Mouse (Mus musculus) right cerebral cortex, postnatal 36 days (tissue): ENCODE measurements around the gene Zscan21.
"Not testable (repeated sequence)": the region's sequence is repeated elsewhere in the genome, so short reads cannot be mapped to it uniquely, and the experiment has no call there.

ENCODE experiments used
- DNase-seq, 2 experiments: peaks; one replicate each; pipeline ENCODE4 v3.0.0; 2022; ENCODE audit warnings: low spot score in 2 of 2, mixed read lengths in 1 of 2

Gene Zscan21

GRCm38 (mm10) chr5:138116255-138117198, at the start of gene Zscan21:
Gene Zscan21 (plus strand): TSS chr5:138116903.
- DNase-seq = peak; percentile 85 to 87

DNA sequence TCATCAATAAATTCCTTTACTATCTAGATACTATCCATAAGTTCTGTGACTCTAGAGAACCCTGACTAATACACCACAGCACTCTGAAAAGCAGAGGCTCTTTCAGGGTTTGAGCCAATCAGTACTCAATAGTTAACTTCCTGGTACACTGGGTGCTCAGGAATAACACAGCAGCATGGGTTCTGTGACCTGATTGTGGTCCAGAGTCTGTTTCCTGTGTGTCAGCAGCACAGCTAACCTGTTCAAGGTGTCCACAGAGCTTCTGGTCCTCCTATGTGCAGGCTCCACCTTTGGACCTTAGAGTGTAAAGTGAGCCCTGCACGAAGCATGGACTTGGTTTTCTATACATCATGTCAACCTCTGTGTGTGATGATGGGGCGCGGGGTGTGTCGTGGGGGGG, 42.9 kb upstream of the Zscan21 start:
- no peak for DNase-seq

DNA sequence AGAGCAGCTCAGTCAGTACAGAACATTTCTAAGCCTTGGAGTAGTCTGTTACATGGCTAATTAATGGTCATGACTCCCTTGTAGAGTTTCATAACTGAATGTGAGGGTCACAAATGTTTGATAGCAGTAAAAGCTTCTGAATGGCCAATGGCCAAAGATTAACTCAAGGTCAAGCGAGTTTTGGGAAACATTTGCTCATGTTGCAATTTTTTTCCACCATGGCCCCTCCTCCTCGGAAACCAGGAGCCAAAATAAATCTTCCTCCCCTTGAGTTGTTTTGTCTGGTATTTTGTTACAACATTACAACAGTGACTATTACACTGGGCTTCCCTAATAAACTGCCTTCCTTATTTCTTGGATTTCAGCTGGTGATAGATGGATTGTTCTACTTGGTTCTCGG, 41.0 kb upstream of the Zscan21 start:
- DNase-seq = no peak

DNA sequence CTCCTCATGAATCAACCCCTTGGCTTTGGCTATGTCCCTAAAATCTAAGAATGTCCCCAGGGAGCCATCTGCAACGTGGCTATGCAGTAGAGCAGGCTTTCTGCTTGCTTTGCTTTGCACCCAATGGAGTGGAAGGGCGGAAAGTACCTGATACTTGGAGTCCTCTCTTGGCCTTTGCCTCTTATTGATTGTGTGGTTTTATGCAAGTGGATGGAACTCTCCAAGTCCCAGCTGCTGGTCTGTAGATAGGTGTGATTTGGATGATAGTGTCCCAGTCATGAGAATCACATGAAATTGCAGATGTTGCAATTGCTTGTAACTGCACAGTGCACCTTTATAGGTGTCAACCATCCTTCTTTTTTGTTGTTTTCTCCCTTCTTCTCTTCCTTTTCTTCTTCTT, 40.6 kb upstream of the Zscan21 start:
- DNase-seq = no peak

- DNase-seq = no peak
Observed at GRCm38 (mm10) chr5:138080456-138080855, 36.2 kb upstream of the Zscan21 start.

DNA sequence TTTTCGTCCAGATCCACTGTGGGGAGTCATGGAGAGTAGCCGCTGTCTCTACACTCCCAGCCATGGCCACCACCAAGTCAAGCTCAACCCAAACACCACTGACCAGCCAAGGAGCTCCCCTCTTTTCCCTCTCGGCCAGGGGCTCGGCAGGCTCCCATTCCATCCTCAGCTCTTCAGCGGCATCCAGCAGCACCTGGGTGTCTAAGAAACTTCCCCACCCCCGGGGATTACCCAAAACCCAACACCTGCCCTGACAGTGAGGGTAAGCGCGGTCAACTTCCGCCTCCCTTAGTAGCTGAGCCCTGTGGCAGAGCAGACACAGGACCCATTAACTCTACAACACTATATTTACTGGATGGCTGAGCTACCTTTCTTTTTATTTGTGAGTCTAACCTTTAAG, 35.3 kb upstream of the Zscan21 start:
- no peak for DNase-seq

DNA sequence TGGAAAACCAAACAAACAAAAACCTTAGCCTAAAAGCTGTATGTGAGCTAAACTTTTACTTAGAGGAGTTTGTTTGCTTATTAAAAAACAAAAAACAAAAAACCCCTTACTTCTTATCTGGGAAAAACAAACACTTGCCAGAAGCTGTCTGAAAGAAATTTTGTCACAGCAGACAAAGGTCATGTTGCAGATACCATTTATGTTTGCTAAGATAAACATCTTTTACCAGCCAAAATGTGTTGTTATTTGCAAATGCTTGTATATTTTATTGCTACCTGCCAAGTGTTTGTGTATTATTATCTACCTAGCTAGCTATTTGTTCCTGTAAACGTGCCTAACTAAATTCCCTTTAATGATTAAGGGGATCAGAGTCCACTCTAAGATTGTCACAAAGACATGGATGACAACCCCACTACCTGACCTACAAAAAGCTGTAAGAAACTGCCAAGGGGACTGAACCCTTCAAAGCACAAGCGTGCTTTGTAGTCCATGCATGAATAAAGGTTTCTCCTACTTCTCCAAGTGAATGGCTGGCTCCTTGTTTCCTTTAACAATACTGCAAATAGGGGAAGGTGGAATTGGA, 33.3 kb upstream of the Zscan21 start:
- DNase-seq = no peak

GRCm38 (mm10) chr5:138083936-138084335, 32.8 kb upstream of the Zscan21 start:
- no peak for DNase-seq

- DNase-seq = no peak
Observed at GRCm38 (mm10) chr5:138084507-138084906, 32.2 kb upstream of the Zscan21 start.

- DNase-seq = peak; percentile 75 to 82
Observed at GRCm38 (mm10) chr5:138084996-138085395, 31.7 kb upstream of the Zscan21 start, which contains the start of gene Zkscan1. Gene Zkscan1 (plus strand): TSS chr5:138085084.

DNA sequence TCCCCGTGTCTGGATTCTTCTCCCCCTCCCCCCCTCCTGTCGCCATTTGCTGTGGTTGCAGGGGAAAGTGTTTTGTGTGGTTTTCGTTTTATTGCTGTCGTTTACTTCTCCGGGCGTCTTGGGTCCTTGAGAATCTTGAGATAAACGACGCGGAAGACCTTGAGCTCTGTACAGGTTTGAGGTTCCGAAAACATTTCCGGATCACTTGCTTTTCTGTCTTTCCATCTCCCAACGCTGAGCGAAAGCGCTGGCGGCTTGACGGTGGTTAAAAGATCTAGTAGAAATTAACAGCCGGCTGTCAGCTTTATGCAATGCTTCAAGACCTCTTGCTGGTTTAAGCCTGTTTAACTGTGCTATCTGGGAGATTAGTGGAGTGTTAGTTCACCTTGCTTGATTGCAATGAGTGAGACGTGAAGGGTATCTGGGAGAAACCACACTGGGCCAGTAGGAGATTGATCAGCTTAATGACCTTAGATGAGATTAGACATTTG, 31.2 kb upstream of the Zscan21 start:
- DNase-seq = no peak

DNA sequence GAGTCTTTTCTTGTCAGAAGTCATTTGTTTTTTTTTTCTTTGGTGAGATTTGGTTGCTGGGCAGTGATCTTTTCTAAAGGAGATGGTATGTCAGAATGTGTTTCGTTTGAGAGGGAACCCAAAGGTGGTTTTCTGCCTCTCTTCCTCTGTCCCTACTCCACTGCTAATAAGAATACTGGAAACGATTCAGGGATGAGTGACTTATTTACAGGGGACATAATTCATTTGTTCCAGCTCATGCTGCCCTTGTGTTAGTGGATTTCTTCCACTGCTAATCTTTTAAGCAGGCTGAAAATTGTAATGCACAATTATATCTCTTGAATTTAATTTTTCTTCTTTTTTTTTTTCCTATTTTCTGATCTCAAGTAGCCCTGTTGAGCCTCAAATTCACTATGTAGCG, 29.9 kb upstream of the Zscan21 start:
- DNase-seq = no peak

DNA sequence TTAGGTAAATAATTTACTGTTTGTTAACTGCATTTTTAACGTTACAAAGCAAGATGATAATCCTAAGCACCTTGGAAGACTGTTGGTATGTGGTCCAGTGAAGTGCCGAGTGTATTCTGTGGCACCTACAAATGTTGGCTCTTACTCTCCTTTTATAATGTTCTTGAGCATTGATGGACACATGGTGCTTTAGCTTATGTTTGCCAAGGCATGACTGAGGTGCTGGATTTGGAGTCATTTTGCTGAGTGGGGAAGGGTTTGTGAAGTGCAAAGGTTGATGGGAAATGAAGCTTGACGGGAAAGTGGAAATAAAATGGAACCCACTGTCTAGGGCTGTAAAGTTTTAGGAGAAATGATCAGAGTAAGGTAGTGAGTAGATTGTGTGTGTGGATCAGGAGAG, 28.3 kb upstream of the Zscan21 start:
- no peak for DNase-seq

DNA sequence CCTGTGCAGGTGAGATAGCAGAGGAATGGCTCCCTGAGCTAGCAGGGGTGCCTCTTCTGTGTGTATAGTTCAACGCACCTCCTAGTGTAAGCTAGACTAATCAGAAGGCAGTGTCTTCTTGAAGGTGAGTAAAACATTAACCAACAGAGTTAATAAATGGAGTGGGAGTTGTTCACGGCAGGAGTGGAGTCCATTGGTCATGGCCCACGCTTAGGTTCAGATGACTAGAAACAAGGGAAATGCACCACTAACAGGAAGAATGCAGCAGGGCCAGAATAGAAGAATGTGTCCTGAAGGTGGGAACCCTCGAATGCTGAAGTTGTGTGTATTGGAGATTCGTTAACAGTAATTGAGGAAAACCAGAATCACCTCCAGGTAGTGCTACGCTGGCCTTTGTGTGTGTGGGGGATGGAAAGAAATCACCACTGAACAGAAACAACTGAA, 27.6 kb upstream of the Zscan21 start:
- DNase-seq = no peak

- no peak for DNase-seq
Observed at GRCm38 (mm10) chr5:138090271-138090670, 26.4 kb upstream of the Zscan21 start.

DNA sequence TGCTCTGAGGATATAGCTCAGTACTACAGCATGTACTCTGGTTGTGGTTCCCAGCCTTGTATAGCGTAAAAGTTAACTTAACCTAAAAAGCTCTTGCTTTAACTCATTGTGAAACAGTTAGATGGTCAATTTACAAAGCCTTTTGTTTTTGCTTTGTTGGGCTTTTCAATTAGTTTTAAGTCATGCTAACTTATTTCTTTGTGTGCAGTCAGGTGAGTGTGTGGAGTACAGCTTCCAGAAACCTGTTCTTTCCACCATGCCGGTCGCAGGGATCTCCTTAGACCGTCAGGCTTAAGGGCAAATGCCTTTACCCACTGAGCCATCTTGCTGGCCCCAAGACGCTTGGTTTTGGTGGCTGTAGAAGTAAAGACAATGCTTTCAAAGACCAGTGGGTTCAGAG, 26.0 kb upstream of the Zscan21 start:
- DNase-seq = no peak

- no peak for DNase-seq
Observed at GRCm38 (mm10) chr5:138092771-138093170, 23.9 kb upstream of the Zscan21 start.

GRCm38 (mm10) chr5:138094474-138094873, 22.2 kb upstream of the Zscan21 start:
- DNase-seq = no peak

DNA sequence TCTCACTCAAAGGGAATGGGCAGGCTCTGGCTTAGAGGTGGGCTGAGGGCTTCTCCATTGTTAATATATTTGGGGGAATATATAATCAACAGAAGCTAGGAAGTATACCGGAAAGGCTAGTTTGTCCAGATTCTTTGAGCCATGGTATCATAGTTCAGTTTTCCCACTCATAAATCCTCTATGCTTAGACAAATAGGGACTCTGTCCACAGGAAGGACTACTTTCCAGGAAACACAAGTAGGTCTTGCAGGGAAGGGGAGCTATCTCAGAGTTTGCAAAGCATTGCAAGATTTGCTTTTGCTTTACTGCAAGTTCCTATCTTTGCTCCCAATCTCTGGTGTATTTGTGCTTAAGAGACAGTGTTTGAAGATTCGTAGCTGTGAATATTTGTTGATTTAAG, 11.7 kb upstream of the Zscan21 start:
- DNase-seq = no peak

DNA sequence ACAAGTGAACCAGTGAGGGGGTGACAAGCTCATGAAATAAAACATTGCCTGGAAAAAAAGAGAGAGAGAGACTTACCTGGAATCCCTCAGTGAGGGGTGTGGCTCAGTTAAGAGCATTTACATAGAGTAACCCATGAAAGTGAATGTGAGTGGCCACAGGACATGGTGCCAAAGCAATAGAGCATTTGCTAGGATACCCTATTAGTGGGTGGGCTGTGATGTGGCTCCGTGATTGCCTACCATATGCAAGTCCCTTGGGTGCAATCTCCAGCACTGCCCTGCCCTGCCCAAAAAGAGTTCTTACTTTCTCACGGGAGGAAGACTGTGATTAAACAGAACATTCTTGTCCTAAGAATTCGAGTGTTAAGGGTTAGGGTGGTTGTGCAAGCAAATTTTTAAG, 9.6 kb upstream of the Zscan21 start:
- DNase-seq = no peak

GRCm38 (mm10) chr5:138109847-138110396, 6.8 kb upstream of the Zscan21 start:
- DNase-seq = not testable (repeated sequence)

- no peak for DNase-seq
Observed at GRCm38 (mm10) chr5:138117199-138118015, 704 bp downstream of the Zscan21 start.
